Mouse (Mus musculus) cerebellum, adult 11-12 months (tissue): ENCODE measurements around the gene Slc25a19.

Source experiments
- DNase-seq: peaks from one replicate; pipeline ENCODE4 v3.0.0; 2022

The Slc25a19 gene

GRCm38 (mm10) chr11:115590526-115591075, 37.5 kb downstream of the Slc25a19 start:
- DNase-seq = no peak

- DNase-seq = no peak
Measured at GRCm38 (mm10) chr11:115587984-115588383, 40.1 kb downstream of the Slc25a19 start.

DNA sequence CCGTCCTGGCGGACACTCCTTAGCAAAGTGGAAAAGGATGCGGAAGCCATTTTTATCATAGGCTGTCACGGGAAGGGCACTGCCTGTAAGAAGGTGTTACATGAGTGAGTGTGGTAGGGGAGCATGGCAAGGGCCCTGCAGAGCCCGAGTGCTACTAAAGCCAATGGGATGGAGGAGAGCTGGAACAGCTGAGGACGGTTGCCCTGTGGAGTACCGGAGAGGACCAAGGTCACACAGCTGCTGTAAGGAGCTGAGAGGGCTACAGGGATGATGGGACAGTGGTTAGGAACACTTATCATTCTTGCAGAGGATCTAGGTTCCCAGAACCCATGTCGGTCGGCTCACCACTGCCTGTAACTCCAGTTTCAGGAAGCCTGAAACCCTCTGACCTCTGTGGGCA, 41.7 kb downstream of the Slc25a19 start:
- no peak for DNase-seq

- no peak for DNase-seq
Measured at GRCm38 (mm10) chr11:115585573-115586100, 42.5 kb downstream of the Slc25a19 start.

- no peak for DNase-seq
Measured at GRCm38 (mm10) chr11:115584376-115585073, 43.6 kb downstream of the Slc25a19 start.

GRCm38 (mm10) chr11:115582913-115583606, 45.0 kb downstream of the Slc25a19 start:
- DNase-seq = no peak

DNA sequence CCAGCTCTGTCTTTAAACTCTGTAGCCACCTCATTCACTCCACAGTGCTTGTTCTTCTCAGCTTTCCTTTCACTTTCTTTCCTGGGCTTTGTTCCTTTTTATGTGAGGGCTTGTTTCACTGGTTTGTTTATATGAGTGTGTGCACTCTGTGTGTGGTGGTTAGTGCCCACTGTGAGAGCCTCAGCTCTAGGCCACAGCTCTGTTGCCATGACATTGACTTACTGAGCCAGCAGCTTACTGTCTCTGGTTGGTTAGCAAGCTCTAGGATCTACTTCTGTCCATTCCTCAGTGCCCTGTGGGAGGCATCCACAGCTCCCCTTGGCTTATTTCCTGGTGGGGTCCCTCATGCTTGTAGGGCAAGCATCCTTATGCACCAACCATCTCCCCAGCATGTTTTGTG, 49.0 kb downstream of the Slc25a19 start:
- DNase-seq = no peak

DNA sequence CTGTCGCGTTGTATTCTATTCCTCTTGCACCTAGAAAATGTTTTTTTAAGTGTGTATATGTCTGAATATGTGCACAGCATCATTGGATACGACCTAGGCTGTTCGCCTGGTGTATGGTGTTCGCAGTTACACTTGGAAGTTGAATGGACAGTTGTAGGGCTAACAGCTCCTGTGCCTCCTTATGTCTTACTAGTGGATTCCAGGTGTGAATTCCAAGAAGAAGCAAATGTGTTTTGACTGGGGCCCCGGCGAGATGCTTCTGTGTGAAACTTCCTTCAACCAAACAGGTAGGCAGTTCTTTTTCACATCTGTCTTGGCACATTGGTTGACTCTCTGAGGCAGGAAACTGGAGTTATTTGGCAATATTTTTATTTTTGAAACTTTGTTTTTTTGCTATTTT, 63.1 kb downstream of the Slc25a19 start:
- no peak for DNase-seq
